In genomic region chr7:75600360-75601075, GRCm38 (mm10) we compare ENCODE assay signal across 18 mouse cellular contexts.
A peak's percentile ranks its signal among the peaks of the same experiment; 100 is the strongest.
DNase-seq lines count a peak whose midpoint lies in the region; ATAC-seq and TF ChIP-seq lines count a peak whose summit lies in the region.
"Had no signal": no experiment of that assay in that cellular context is flagged by ENCODE, and none has a peak within 500 bp of the region (broad histone marks: within the 10 kb centered on the region; RNA-seq: fewer than 3 reads in every experiment).

No protein-coding gene starts in this region.

- DNase-seq in thymus, adult 2 months: no peak
- no peak for DNase-seq in thymus, postnatal 36 days
- DNase-seq in naive thymus-derived CD4-positive, alpha-beta T cell, adult 2 months (ENCODE audit: low read depth): peak; percentile 89
- DNase-seq in cerebellum, adult 8-10 months: no peak
- DNase-seq in gastrocnemius, postnatal 25 days: no peak
- DNase-seq: cerebellum, adult 2 months; kidney, adult 8-10 months; kidney, postnatal 25 days; left cerebral cortex, postnatal 4 days; liver; lung, adult 18-20 months; lung, postnatal 4 days had no signal

- peak; percentile 74 for ATAC-seq in activated CD4-positive, CD25-positive, alpha-beta regulatory T cell, adult 4 months
- no peak for ATAC-seq in erythroid progenitor cell, adult 5-6 weeks (replicated peaks; ENCODE audit: low FRiP score, poor library complexity, severe bottlenecking)
- ATAC-seq: forebrain, embryonic 13.5 days had no signal

- no peak for TF ChIP-seq CTCF in thymus, adult 2 months (IDR thresholded peaks at IDR 0.05; ENCODE audit: borderline replicate concordance, control insufficient read depth, extremely low read depth, insufficient read depth, low read length, poor library complexity)

- H3K36me3 ChIP-seq in thymus, adult 2 months (ENCODE audit: control insufficient read depth, insufficient read depth, low read length): peaks cover 20% of the 10 kb centered on the region
- H3K36me3 ChIP-seq: neural tube, embryonic 13.5 days had no signal

- no peaks in the 10 kb centered on the region for H3K27me3 ChIP-seq in thymus, adult 2 months (ENCODE audit: control insufficient read depth, insufficient read depth, low read length)
- H3K27me3 ChIP-seq: forebrain, embryonic 13.5 days; heart, embryonic 15.5 days; neural tube, embryonic 13.5 days had no signal

- peak overlapping the region; percentile 85; the same call in 1 of the 2 replicates for H3K27ac ChIP-seq in thymus, adult 2 months (ENCODE audit: control insufficient read depth, insufficient read depth, low read length)
- H3K27ac ChIP-seq: forebrain, embryonic 13.5 days; heart, embryonic 15.5 days; left cerebral cortex, adult 2 months; neural tube, embryonic 13.5 days had no signal

- H3K4me1 ChIP-seq in thymus, adult 2 months (replicated peaks; ENCODE audit: control insufficient read depth, insufficient read depth, low read length): peaks cover 12% of the 10 kb centered on the region
- H3K4me1 ChIP-seq: forebrain, embryonic 13.5 days; neural tube, embryonic 13.5 days had no signal

- no peak for TF ChIP-seq POLR2A in thymus, adult 2 months (IDR thresholded peaks at IDR 0.05; ENCODE audit: control insufficient read depth, extremely low read depth, insufficient read depth, low read length, poor library complexity)

- 9% methylated on average over 6 of the region's 6 CpGs for WGBS in thymus, adult 2 months

- H3K4me3 ChIP-seq in thymus, adult 2 months (ENCODE audit: control insufficient read depth, insufficient read depth, low read length): no peak overlapping the region
- H3K4me3 ChIP-seq: forebrain, embryonic 13.5 days; heart, embryonic 15.5 days; left cerebral cortex, adult 2 months; neural tube, embryonic 13.5 days had no signal
